Mouse (Mus musculus) frontal cortex, adult (tissue): Measurements from ENCODE around the gene Ubac1.
A peak's percentile ranks its signal among the peaks of the same experiment; 100 is the strongest.

Source experiments
- ATAC-seq: cut with Nextera tagmentation; 2 replicates; pipeline ENCODE4 v1.9.2; 2017; ENCODE audit warnings: mild to moderate bottlenecking, moderate library complexity, mixed read lengths; ENCODE audit not compliant: low TSS enrichment

The Ubac1 gene

DNA sequence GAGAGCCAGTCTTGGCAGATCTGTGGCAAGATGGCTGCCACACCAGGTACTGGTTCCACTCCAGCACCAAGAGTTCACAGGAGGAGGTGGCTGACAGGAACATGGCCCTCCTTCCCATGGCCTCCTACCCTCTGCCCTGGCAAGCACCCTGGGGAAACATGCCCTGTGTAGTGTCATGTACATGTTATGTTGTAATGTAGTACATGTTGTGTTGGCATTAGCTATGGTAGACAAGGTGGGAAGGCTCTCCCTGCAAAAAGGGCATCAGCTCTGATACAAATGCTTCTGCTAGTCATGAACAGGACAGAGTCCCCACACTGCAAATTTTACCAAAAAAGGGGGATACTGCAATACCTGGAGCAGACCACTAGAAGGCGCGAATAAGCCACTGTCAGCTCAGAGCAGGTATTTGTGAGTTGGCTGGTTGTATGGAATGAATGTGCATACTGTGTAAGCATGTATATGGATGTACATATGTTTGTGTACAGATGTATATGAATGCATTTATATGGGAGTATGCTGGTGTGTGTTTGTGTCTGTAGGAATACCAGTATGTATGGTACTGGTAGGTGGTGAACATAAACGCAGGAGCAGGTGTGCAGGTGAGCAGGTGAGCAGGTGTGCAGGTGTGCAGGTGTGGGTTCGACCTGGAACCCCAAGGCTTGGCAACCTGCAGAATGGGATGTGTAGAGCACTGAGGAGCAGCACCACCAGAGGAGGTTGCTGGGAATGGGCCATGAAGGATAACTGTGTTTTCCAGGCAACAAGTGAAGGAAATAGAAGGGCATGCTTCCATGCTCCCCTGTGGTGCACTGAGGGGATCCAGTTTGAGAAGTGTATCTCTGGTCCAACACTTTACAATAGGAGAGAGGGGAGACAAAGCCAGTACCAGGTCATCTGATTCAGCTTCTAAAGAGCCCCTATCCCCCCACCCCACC is 2.9 kb upstream of the Ubac1 start:
- no peak for ATAC-seq

DNA sequence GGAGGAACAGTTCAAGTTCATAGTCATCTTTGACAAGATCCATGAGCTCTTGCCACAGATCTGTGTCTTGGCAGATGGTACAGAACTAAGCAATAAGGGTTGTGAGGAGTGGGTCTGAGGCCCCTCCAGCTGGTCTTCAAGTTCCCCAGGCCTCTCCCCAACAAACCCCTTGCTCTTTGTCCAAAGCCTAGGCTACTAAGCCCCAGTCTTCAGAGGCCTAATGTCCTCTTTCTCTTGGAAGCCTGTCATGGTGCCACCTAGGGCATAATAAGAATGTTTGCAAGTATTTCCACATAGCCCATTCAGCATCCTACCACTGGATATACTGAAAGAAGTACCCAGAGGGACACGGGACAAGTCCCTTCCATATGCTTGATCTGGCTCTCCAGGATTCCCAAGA is 1.1 kb upstream of the Ubac1 start:
- ATAC-seq, result no peak

DNA sequence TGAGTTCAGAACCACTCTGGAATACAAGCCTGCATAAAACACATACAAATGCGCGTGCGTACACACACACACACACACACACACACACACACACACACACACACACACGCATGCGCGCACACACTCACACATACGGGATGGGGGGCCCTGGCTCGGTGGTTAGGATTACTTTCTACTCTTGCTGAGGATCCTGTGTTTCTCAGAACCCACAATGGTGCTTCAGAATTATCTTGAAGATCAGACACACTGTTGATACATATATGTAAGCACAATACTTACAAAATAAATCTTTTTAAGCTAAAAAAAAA is 665 bp upstream of the Ubac1 start:
- ATAC-seq, result no peak

- ATAC-seq, result peak; percentile 47
Measured at GRCm38 (mm10) chr2:26020714-26021560, 610 bp downstream of the Ubac1 start.

- ATAC-seq, result no peak
Measured at GRCm38 (mm10) chr2:26019923-26020322, 1.6 kb downstream of the Ubac1 start.

DNA sequence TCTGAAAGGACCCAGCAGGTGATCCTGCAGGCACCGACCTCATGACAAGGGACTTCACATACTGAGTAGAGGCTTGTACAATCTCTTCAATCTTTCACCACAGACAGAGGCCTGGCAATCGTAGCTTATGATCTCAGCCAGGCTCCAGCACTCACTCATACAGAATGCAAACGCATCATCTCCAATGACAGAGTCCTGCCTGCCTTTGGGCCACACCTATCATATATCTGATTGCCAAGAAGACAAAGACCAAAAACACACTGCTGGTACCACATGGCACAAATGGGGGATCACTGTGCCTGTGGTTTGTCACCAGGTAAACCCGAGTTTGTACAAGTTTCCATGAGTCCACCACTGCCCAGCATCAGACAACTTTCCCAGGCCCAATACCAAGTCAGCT is 4.2 kb downstream of the Ubac1 start:
- ATAC-seq, result no peak

- no peak for ATAC-seq
Measured at GRCm38 (mm10) chr2:26013674-26014073, 7.9 kb downstream of the Ubac1 start.

DNA sequence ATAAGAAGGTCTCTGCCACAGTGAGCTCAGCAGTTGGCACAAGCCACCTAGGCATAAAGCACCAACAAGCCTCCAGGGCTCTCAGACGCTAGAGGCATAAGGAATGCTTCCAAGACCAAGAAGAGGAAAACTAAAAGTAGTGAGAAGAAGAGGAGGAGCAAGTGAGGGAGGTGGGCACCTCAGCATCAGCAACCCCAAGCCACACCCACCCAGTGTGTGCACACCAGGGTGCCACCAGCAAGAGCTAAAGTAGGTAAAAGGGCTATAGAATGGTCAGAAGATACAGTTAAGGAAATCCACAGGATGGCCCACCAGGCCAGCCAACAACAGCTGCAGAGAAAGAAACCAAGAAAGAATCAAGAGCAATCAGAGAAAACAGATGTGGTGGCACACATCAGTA is 10.1 kb downstream of the Ubac1 start:
- ATAC-seq, result no peak

GRCm38 (mm10) chr2:26002001-26002400 is 19.5 kb downstream of the Ubac1 start:
- ATAC-seq, result no peak

DNA sequence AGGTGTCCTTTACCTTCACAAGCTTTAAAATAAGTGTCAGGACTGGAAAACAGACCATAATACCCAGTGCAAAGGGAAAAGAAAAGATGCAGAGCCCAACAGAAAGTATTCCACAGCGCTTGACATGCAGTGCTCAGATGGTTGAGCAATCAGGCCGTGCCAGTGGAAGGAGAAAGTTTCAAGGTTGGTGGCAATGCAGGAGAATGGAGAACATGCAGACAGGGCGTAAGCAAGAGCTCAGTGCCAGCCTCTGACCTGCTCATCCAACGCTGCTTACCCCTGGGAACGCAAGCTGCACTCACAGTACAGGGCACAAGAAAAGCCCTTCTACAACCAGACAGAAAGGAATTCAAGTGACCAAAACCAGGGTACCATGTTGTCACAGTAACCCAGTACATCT is 20.4 kb downstream of the Ubac1 start:
- no peak for ATAC-seq

DNA sequence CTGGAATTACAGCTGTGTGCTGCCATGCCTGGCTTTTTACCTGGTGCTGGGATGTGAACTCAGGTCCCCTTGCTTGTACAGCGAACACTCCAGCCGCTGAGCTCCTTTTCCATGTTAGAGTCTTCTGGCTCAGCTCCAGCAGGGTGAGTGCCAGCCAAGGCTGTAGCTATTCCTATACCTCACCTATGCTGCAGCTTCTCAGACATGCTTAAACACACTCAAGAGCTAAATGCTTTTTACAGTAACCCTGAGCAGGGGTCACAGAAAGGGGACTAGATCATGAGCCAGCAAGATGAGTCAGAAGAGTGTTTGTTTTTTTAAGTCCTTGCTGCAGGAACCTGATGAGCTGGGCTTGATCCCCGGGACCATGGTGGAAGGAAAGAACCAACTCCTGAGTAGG is 23.8 kb downstream of the Ubac1 start:
- no peak for ATAC-seq

- ATAC-seq, result no peak
Measured at GRCm38 (mm10) chr2:25994791-25995190, 26.8 kb downstream of the Ubac1 start.

DNA sequence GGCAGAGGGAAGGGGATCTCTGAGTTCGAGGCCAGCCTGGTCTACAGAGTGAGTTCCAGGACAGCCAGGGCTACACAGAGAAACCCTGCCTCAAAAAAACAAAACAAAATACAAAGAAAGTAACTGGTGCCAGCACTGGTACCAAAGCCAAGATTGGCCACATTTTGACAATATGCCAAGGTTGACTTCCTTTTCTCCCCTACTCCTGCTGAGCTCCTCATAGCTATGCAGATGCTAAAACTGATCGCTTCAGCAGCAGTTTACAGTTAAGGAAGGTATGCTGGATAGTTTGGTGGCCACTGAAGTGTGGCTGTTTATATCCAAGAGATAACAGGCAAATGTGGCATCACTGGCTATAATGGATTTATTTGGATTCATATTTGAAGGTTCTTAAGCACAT is 29.3 kb downstream of the Ubac1 start:
- no peak for ATAC-seq

DNA sequence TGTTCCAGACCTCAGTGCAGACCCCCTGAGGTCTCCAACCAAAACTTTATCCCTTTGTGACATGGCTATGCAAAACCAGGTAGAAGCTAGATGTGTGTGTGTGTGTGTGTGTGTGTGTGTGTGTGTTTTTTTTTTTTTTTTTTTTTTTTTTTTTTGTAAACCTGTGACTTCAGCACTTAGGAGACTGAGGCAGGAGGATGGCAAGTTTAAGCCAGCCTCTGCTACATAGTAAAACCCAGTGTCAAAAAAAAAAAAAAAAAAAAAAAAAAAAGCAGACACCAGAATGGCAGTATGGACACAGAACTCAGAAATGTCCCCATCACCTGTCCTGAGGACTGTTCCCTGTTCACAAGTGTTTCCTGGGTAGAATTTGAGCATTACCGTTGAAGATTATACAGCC is 31.9 kb downstream of the Ubac1 start:
- no peak for ATAC-seq

DNA sequence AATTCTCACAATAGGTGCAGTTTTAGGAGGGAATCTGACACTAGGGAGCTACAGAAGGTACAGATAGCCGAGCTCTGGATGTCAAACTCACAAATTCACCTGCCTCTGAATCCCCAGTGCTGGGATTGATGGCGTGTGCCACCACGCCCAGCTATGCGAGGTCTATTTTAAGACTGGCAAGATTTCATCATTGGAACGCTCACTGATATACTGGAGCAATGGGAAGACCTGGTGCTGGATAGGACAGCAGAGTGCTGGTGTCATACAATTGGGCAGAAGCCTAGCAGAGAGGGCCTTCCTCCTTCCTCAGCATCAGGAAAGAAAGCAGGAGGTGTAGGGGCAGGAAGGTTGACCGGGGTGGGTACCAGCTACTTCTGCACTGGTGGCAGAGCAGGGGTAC is 33.7 kb downstream of the Ubac1 start:
- no peak for ATAC-seq

DNA sequence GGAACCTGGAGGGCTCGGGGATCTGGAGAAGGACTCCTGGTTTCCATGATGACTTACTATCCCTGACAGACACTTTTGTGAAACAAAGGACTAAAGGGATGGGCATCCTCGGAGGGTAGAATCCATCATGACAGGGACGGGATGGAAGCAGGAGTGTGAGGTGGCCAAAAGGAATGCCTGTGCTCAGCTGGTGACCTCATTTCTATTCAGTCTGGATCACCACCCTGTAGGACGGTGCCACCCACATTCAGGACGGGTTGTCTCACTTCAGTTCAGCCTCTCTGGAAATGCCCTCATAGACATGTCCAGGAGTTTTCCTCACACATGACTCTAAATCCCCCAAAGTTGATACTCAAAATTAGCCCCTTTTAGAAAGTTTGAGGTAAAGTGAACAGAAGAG is 34.9 kb downstream of the Ubac1 start:
- no peak for ATAC-seq

DNA sequence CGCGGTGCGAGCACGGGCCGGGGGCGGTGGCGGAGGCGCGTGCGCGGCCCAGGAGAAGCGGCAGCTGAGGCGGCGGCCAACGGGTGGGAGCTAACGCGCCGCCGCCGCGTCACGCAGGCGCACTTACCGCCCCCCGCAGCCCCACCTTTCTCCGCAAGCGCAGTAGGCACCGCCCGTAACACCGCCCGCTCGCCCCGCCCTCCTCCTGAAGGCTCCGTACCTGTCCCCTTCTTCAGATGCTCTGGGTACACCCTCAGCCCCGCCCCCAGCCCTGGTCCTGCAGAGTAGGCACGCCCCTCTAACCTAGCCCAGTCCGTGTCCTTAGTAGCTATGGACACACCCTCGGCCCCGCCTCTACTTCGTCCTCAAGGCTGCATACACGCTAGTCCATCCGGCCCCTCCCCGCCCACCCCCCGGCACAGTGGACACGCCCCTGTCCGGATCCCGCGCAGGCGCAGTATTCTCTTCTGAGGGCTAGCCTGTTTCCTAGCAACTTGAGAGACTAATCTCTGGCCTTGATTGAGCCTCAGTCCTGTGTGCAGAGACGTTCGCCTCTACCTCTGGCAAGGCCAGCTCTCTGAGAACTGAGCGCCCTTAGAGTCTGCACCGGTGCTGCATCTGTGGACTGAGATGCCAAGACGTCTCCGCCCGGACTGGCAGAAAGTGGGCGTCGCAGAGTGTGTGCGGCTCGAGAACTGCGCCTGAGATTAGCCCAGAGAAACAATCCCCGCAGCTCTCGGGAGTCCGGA is 38.2 kb downstream of the Ubac1 start, which contains the start of gene Camsap1:
Gene Camsap1 (minus strand): TSS at position 124 of the 749 bp plus-strand sequence.
- peak; percentile 88 for ATAC-seq

GRCm38 (mm10) chr2:25982426-25983091 is 39.0 kb downstream of the Ubac1 start:
- ATAC-seq, result peak; percentile 0; the same call in 1 of the 2 replicates

GRCm38 (mm10) chr2:25982052-25982425 is 39.5 kb downstream of the Ubac1 start:
- ATAC-seq, result no peak

DNA sequence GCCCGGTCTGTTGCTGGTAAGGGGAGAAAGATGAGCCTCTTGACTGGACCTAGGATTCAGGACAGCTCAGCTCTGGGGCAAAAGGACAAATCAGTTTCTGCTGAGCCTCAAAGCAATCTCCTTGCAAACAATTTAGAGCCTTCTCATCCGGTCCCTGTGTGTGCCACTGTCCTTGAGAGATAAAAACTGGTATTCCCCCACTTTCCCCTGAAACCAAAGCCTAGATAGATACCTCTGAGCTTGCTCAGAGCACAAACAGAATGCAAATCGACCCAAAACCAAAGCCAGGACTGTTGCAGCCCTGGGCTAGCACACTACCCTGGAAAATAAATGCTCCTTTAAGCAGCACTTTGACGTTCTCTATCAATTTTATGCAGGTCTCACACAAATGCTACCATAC is 42.5 kb downstream of the Ubac1 start:
- no peak for ATAC-seq

- no peak for ATAC-seq
Measured at GRCm38 (mm10) chr2:25977587-25978239, 43.8 kb downstream of the Ubac1 start.
